Comparison of ENCODE assay signal across 15 mouse cellular contexts in the genomic region with DNA sequence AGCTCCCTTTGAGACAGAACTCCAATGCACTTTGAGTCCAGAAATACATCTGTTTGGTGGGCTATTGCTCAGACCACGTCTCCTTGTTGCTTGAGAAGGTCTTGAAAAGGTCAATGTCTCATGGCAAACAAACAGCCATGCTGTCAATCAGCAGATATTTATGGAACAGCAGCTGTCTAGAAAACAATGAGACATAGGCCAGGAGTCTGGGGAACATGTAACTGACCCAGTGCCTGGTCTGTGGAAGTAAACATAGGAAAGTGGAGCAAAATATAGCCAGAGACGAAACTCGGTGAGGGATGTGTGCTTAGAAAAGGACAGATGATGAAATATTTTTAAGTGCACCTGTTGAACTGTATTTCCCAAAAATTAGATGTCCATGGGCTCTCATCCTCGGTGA.
"Had no signal": no experiment of that assay in that cellular context is flagged by ENCODE, and none has a peak within 500 bp of the region (broad histone marks: within the 10 kb centered on the region; RNA-seq: fewer than 3 reads in every experiment).

No protein-coding gene starts in this region.

- H3K9me3 ChIP-seq: neural tube, embryonic 15.5 days; stomach, embryonic 15.5 days had no signal

- H3K4me2 ChIP-seq: neural tube, embryonic 15.5 days; stomach, embryonic 15.5 days had no signal

- H3K4me3 ChIP-seq: neural tube, embryonic 15.5 days; stomach, embryonic 15.5 days had no signal

- H3K36me3 ChIP-seq: neural tube, embryonic 15.5 days; stomach, embryonic 15.5 days had no signal

- H3K27me3 ChIP-seq: neural tube, embryonic 15.5 days; stomach, embryonic 15.5 days had no signal

- H3K4me1 ChIP-seq: neural tube, embryonic 15.5 days; stomach, embryonic 15.5 days had no signal

- H3K9ac ChIP-seq: neural tube, embryonic 15.5 days; stomach, embryonic 15.5 days had no signal

- DNase-seq: retina, postnatal 1 day; right cerebral cortex, adult 18-20 months; right cerebral cortex, postnatal 14 days; right cerebral cortex, postnatal 25 days; right cerebral cortex, postnatal 4 days; spleen, adult 18-20 months; thymus, adult 18-20 months; thymus, adult 2 months; thymus, postnatal 14 days; thymus, postnatal 25 days; thymus, postnatal 36 days; thymus, postnatal 4 days had no signal

- H3K27ac ChIP-seq: neural tube, embryonic 15.5 days; stomach, embryonic 15.5 days; stomach, postnatal 0 days had no signal
